Mouse (Mus musculus) ES-E14 (cell line): ENCODE data around the gene Nav2. TPM values are rescaled to one million over a fixed set of nuclear protein-coding genes. Genes with fewer than 3 reads are reported as not detected.

Source experiments
- DNase-seq: peaks from one replicate; pipeline ENCODE4 v3.0.0-alpha.2; 2013; ENCODE audit warnings: low read depth, low spot score
- H3K27ac ChIP-seq: 2 replicates; pipeline ENCODE4 v1.5.1; 2012; ENCODE audit warnings: low read depth, mild to moderate bottlenecking, low read length, moderate library complexity, mixed read lengths; ENCODE audit not compliant: poor library complexity, insufficient read depth, severe bottlenecking
- H3K36me3 ChIP-seq: 2 replicates; pipeline ENCODE4 v1.6.1; 2012; ENCODE audit warnings: mild to moderate bottlenecking, low read length, moderate library complexity, mixed read lengths; ENCODE audit not compliant: control insufficient read depth, poor library complexity, insufficient read depth, severe bottlenecking
- H3K4me1 ChIP-seq, 2 experiments: fragments of 150-350 bp in 1 of 2; sonication (generic) in 1 of 2; 2 replicates each; pipeline ENCODE4 v1.6.1; 2012; ENCODE audit warnings: low read length in 2 of 2, mild to moderate bottlenecking in 1 of 2, mixed read lengths in 1 of 2; ENCODE audit not compliant: control insufficient read depth in 2 of 2, insufficient read depth in 2 of 2, poor library complexity in 1 of 2
- H3K4me3 ChIP-seq, 2 experiments: fragments of 150-350 bp in 1 of 2; sonication (generic) in 1 of 2; 2 replicates each; pipeline ENCODE4 v1.5.1; 2012; ENCODE audit warnings: low read length in 2 of 2, low read depth in 1 of 2, mild to moderate bottlenecking in 1 of 2, mixed read lengths in 1 of 2; ENCODE audit not compliant: insufficient read depth in 1 of 2, poor library complexity in 1 of 2, severe bottlenecking in 1 of 2
- H3K9ac ChIP-seq: 2 replicates; pipeline ENCODE4 v1.6.1; 2012; ENCODE audit warnings: low read depth, mild to moderate bottlenecking, low read length, mixed read lengths; ENCODE audit not compliant: poor library complexity, insufficient read depth, severe bottlenecking
- H3K9me3 ChIP-seq: fragments of 150-350 bp; sonication (generic); 2 replicates; pipeline ENCODE4 v1.6.1; 2012; ENCODE audit warnings: low read depth, mild to moderate bottlenecking, low read length; ENCODE audit not compliant: control insufficient read depth, insufficient read depth
- CHD2 ChIP-seq: IDR thresholded peaks from 2 replicates; pipeline ENCODE4 v1.6.1; 2014; ENCODE audit warnings: mild to moderate bottlenecking, low read depth, low read length, inconsistent platforms
- HCFC1 ChIP-seq: IDR thresholded peaks from 2 replicates; pipeline ENCODE4 v1.6.1; 2012; ENCODE audit warnings: low read length, inconsistent platforms, borderline replicate concordance; ENCODE audit not compliant: insufficient read depth
- MAFK ChIP-seq: IDR thresholded peaks from 2 replicates; pipeline ENCODE4 v1.6.1; 2014; ENCODE audit warnings: mild to moderate bottlenecking, low read depth, low read length, inconsistent platforms; ENCODE audit not compliant: insufficient read depth
- ZC3H11A ChIP-seq: IDR thresholded peaks from 2 replicates; pipeline ENCODE4 v1.6.1; 2012; ENCODE audit warnings: low read depth, mild to moderate bottlenecking, inconsistent platforms, low read length, borderline replicate concordance
- ZNF384 ChIP-seq: IDR thresholded peaks from 2 replicates; pipeline ENCODE4 v1.6.1; 2012; ENCODE audit warnings: low read depth, low read length, inconsistent platforms
- in situ Hi-C, 2 experiments: fragments of 600-800 bp; cut with MboI; formaldehyde crosslinking; loops; one replicate each; pipeline ENCODE4 v1.15.1; 2025; ENCODE audit warnings: low sequenced_read_pairs in 2 of 2, inconsistent platforms in 1 of 2; ENCODE audit not compliant: unreplicated experiment in 2 of 2
- total RNA-seq: library from RNA; depleted of rRNA; stranded (reverse); fragments of 300-350 nt; gene quantifications from 2 replicates; pipeline ENCODE4 v1.2.3, GENCODE M21; 2012

Nav2 gene
- total RNA-seq, 1 experiment, result 18.2 TPM

DNA sequence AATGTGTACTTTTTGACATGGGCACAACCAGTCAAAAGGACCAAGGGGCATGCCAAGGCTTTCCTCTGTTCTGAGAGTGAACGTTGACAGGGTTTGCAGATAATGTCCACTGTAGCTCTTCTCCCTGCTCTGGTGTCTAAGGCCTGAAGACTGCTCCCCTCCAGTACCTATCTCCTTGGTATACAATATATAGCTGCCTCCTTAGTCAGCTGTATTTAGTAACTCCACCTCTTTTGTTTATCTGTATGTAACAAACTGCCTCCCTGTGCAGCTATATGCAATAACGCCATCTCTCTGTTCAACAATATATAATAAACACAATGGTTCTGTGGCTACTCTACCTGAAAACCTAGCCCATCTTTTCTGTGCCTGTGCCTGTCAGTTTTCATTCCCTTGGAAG, 413.7 kb downstream of the Nav2 start:
- H3K9me3 ChIP-seq, result no peaks in the 10 kb centered on the region
- no peaks in the 10 kb centered on the region for H3K36me3 ChIP-seq
- no peak overlapping the region for H3K9ac ChIP-seq
- no peaks in the 10 kb centered on the region for H3K4me1 ChIP-seq
- in situ Hi-C loops, result no loop called here
- no peak overlapping the region for H3K27ac ChIP-seq
- DNase-seq, result no peak
- no peak for TF ChIP-seq ZC3H11A
- no peak for TF ChIP-seq CHD2
- no peak for TF ChIP-seq MAFK
- TF ChIP-seq HCFC1, result no peak
- no peak for TF ChIP-seq ZNF384
- no peak overlapping the region for H3K4me3 ChIP-seq

DNA sequence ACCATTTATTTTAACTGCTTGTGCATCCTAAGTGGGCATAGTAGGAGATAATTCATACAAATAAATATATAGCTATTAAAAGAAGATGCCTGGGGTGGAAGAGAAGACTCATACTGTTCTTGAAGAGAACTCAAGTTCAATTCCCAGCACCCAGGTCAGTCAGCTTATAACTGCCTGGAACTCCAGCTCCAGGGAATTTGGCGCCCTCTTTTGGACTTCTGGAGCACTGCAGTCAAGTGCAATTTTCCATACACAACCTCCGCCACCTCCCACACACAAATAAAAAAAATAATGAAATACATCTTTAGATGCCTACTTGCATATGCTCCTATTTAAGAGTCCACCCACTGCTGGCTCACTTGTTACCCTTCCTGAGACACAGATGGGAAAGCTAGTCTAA, 416.1 kb downstream of the Nav2 start:
- DNase-seq, result no peak
- Histone ChIP-seq H3K36me3 (no peaks in the 10 kb centered on the region), H3K4me3 (no peak overlapping the region), H3K9me3 (no peaks in the 10 kb centered on the region), H3K27ac (no peak overlapping the region), H3K9ac (no peak overlapping the region), H3K4me1 (no peaks in the 10 kb centered on the region)
- in situ Hi-C loops, result no loop called here
- TF ChIP-seq ZC3H11A (no peak), HCFC1 (no peak), CHD2 (no peak), MAFK (no peak), ZNF384 (no peak)

DNA sequence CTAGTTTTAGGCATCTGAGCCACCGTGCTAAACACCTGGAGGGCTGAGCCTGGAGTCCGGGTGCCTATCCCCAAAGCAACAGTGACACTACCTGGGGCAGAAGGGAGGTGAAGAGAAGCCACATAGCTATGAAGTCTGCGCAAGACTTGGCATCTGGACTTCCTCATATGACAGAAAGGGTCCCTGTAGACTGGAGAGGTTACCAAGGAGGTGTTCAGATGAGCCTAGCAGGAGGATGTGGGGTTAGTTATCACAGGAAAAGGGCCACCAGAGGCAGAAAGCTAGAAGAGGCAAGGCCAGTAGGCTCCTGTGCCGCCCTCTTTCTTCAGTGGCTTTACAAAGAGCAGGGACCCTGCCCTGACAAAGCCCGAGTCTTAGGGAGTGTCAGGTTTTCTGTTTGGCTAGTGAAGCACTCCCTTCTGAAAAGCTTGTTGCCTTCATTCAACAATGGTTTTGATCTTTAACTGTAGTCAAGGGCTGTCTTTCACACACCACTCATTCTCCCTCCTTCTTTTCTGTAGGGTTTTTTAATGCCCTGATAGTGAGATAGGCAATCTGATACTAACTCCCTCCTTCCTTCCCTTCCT, 417.7 kb downstream of the Nav2 start:
- Histone ChIP-seq H3K9me3 (no peaks in the 10 kb centered on the region), H3K4me3 (no peak overlapping the region), H3K27ac (no peak overlapping the region), H3K9ac (no peak overlapping the region), H3K4me1 (no peaks in the 10 kb centered on the region), H3K36me3 (no peaks in the 10 kb centered on the region)
- in situ Hi-C loops, result no loop called here
- TF ChIP-seq ZC3H11A (no peak), MAFK (no peak), CHD2 (no peak), ZNF384 (no peak)
- no peak for DNase-seq

DNA sequence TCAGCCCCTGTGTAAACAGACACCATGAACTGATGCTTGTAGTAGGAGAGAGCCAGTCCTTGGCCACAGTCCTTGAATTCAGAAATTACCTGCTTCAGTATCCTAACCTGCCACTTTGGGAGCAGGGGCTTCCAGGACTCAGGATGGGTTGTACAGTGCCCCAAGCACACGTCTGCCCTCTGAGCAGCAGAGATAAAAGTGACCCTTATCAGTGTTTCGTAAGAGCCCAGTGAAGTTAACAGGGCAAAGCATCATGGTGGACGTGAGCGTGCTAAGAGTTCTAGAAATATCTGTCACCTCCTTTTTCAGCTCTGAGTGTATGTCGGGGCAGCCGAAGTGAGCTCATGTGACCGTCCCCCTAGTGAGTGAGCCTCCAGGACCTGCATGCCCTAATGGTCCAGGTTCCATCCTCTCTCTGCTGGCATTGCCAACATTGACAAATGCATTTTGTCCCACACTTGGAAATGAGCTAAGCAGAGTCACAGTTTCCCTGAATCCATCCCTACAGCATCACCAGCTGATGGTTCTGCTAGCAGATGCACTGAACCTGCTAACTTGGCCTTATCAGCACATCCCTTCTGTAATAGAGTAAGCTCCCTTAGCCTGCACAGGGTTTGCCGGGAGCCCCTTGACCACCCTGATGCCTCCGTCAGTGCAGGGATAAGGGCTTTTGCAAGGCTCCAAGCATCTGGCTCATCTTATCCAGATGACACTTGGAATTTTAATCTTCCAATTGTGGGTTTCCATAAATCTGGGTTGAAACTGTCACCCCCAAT, 418.6 kb downstream of the Nav2 start:
- in situ Hi-C loops, result no loop called here
- no peak for DNase-seq
- H3K4me1 ChIP-seq, result no peaks in the 10 kb centered on the region
- no peak overlapping the region for H3K9ac ChIP-seq
- H3K4me3 ChIP-seq, result no peak overlapping the region
- no peaks in the 10 kb centered on the region for H3K9me3 ChIP-seq
- H3K27ac ChIP-seq, result no peak overlapping the region
- H3K36me3 ChIP-seq, result no peaks in the 10 kb centered on the region
- no peak for TF ChIP-seq ZC3H11A
- TF ChIP-seq HCFC1, result no peak

DNA sequence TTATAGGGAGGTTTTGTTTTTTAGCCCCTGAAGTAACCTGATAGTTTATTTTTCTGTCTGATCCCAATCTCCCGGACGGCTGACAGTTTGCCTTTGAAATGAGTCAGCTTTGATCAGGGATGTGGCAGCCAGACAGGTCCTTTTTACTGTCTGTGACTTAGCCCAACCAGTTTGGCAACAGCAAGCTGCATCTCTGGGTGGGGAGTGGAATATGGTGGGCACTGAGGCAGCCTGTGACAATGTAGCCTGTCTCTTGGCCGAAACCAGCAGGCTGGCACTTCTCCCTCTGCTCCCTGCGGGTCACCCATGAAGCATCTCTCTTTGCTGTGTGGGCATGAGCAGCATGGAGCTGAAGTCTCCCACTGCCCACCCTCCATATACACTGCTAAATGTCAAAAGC, 421.7 kb downstream of the Nav2 start:
- TF ChIP-seq ZNF384 (no peak), CHD2 (no peak), ZC3H11A (no peak), HCFC1 (no peak), MAFK (no peak)
- in situ Hi-C loops, result no loop called here
- H3K36me3 ChIP-seq, result no peaks in the 10 kb centered on the region
- H3K9me3 ChIP-seq, result no peaks in the 10 kb centered on the region
- no peak for DNase-seq
- H3K9ac ChIP-seq, result no peak overlapping the region
- no peaks in the 10 kb centered on the region for H3K4me1 ChIP-seq
- no peak overlapping the region for H3K27ac ChIP-seq
- H3K4me3 ChIP-seq, result no peak overlapping the region
